Mouse (Mus musculus) heart, adult 8-10 months (tissue): ENCODE data around the gene Pcdh15. TPM values are rescaled to one million over a fixed set of nuclear protein-coding genes. Genes with fewer than 3 reads are reported as not detected.
A peak's percentile ranks its signal among the peaks of the same experiment; 100 is the strongest.

ENCODE experiments used
- DNase-seq: peaks from one replicate; pipeline ENCODE4 v3.0.0; 2022; ENCODE audit warnings: low spot score
- total RNA-seq, 4 experiments: library from RNA; stranded (reverse); gene quantifications; 2 replicates each; pipeline ENCODE4 v1.2.4; 2022

The Pcdh15 gene
- total RNA-seq = 1 to 10 TPM in 1 of 4 experiments, under 1 TPM in 3; 0.69 to 1.2 (median 0.92) TPM

GRCm38 (mm10) chr10:73098966-73099845 is at the start of gene Pcdh15:
Pcdh15 (plus strand) TSS chr10:73099342.
- DNase-seq = no peak

DNA sequence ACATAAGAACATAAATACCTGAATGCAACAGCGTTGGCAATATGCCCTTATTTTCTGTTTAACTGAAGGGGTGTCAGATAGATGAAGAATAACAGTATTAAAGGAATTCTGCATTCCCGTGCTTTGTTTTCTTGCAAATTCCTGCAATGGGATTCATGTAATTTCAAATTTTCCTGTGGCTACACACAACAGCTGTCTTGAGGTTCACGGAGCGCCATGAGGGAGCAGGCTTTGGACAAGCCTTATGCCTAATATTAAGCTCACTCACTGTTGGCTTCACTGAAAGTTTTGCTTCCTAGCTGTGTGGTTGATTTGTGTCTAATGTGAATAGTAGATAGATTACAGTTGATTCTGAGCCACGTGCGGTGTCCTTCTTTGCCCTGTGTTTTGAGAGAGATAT is 47.1 kb upstream of the Pcdh15 start:
- DNase-seq = no peak

GRCm38 (mm10) chr10:73059726-73060230 is 39.4 kb upstream of the Pcdh15 start:
- no peak for DNase-seq

DNA sequence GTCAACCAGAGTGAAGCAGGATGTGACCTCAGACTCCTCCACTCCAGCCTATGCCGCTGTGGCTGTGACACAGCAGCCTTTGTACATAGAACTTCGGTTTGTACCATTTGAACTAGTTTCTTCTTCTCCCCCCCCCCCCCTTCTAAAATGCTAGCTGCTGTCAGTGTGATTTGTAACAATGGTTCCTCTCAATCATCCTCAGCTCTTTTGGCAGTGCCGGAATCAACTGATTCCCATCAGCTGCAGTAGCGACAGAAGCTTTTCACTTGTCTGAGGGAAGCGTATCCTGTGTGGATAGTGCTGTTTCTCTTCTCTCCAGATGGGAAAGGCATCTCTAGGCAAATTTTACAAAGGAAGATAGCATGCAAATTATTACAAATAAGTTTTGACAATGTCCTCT is 12.4 kb upstream of the Pcdh15 start:
- DNase-seq = no peak

DNA sequence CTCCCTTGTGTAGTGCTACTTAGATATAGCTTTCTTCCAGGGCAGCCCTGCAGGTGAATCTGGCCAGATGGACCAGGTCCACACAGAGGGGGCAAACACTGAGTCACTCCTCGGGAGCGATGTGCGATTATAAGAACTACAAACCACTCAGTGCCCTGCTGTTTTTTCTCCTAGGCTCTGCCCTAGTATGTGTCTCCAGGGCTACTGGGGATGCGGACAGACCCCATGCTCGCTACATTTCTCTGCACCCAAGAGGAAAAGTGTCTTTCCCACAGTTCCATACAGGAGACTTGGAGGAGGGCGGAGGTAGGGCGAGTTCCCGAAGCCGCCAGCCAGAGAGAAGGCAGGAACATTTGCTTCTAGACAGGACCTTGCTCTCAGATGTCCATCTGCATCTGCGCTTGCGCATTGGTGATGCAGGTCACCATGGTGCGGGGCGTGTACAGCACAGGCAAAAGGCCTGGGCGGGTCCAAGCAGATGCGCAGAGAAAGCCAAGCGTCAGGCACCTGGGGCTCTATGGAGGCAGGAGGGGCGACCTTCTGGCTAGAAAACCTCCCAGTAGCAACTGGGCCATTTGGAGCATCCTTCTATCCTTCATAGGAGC is 2.5 kb upstream of the Pcdh15 start:
- no peak for DNase-seq

DNA sequence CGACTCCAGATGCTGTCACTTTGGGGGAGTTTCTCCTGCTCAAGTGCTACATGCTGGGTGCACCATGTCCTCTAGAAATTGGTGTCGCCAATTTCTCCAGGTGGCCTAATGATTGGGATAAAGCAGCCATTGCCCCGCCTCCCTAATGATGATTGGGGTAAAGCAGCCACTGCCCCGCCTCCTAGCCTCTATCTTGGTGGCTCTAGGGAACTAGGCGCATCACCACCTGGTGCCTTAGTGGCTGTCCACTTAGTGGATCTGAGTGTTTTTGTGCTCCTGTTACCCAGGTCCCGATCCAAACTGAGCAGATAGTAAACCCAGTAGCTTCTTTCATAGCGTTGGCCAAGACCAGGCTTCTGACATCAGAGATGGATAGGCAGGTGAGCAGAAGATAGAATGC is 2.0 kb upstream of the Pcdh15 start:
- DNase-seq = no peak

DNA sequence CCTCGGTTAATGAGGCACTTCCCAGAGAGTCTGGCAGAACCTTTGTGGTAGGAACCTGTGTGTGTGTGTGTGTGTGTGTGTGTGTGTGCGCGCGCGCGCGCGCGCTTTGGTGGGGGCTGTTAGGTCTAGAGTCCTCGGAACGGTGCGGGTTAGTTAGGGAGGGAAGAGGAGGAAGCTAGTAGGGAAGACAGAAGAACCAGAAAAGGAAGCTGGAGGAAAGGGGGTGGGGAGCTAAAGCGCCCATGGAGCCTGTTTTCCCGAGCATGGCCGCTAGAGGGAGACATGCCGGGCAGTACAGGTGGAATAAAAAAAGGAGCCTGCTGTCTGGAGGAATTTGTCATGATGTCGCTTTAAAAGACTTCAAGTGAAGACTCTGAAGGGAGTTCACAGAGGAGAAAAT is 1.2 kb upstream of the Pcdh15 start:
- DNase-seq = peak; percentile 8

- no peak for DNase-seq
Measured at GRCm38 (mm10) chr10:73099846-73100241, 702 bp downstream of the Pcdh15 start.

- no peak for DNase-seq
Measured at GRCm38 (mm10) chr10:73103383-73103994, 4.3 kb downstream of the Pcdh15 start.

GRCm38 (mm10) chr10:73105893-73106292 is 6.8 kb downstream of the Pcdh15 start:
- no peak for DNase-seq

GRCm38 (mm10) chr10:73137985-73138384 is 38.8 kb downstream of the Pcdh15 start:
- DNase-seq = no peak

- DNase-seq = no peak
Measured at GRCm38 (mm10) chr10:73147543-73147942, 48.4 kb downstream of the Pcdh15 start.

- DNase-seq = peak; percentile 13
Measured at GRCm38 (mm10) chr10:73147978-73148377, 48.8 kb downstream of the Pcdh15 start.

- DNase-seq = no peak
Measured at GRCm38 (mm10) chr10:73154544-73154943, 55.4 kb downstream of the Pcdh15 start.

DNA sequence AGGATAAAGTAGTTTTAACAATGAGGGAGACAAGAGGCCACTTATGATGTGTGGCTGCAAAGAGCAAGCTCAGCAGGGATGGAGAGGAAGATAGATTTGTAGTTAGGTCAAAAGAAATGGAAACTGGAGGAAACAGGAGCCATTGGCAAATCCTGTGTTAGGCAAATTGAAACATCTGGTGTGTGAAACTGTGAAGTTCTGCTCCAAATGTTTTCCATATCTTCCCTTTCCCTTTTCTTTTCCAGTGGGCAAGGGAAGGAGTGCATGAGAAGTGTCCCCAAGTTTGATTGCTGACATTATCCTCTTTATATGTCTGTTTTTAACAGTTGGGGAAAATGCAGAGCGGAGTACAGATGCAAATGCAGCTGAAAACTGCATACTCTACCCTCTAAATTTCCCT is 62.6 kb downstream of the Pcdh15 start:
- no peak for DNase-seq

DNA sequence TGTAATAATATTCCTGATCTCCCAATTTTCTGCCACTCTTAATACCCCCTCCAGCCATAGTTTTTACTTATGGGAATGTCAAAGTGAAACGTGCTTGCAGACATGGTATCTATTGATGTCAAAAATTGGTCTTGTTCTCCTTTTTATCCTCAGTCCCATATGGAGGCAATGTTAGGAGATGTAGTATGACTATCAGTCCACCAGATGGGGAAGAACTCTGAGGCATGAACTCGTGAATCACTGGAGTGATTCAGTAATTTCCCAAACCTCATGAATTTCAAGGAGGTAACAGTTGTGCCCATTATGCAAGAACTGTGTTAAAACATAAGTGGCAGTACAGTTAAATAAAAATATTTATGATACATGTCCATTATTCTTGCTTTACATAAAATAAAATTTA is 116.9 kb downstream of the Pcdh15 start:
- DNase-seq = no peak

GRCm38 (mm10) chr10:73242294-73242693 is 143.2 kb downstream of the Pcdh15 start:
- DNase-seq = no peak

- no peak for DNase-seq
Measured at GRCm38 (mm10) chr10:73280438-73280837, 181.3 kb downstream of the Pcdh15 start.

DNA sequence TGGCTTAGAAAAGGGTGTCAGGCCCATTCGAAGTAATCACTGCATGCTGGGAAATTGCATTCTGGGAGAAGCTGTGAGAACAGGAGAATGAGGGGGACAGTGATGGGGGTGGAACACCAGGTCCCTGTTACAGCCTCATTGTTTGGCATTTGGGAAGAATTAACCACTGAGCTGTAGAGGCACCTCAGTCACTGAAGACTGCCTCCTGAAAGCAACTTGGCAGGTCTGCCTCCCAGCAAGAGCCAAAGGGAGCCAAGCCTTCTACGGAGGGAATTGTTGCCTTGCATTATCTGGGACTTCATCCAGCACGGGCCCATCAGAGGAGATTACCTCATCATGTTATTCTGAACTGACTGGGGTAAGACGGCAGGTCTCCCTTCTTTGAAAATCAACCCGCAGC is 197.3 kb downstream of the Pcdh15 start:
- DNase-seq = peak; percentile 34

DNA sequence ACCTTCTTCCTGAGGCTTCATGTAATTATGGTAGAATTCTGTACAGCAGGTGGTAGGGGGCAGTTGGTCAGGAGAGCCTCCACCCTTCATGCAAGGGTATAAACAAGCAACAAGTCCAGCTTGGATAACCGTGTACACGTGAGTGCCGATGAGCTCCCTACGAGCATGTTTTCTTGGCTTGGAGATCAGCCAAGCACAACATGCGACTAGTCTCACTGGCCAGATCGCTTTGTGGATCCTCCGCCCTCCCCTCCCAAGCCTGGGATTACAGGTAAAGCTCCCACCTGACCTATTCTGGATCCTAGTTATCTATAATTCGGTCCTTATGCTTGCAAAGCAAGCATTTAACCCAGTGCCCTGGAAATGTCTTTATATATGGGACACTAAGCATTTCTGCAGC is 202.8 kb downstream of the Pcdh15 start:
- DNase-seq = no peak

GRCm38 (mm10) chr10:73306677-73307076 is 207.5 kb downstream of the Pcdh15 start:
- DNase-seq = no peak

- DNase-seq = no peak
Measured at GRCm38 (mm10) chr10:73326861-73327260, 227.7 kb downstream of the Pcdh15 start.

DNA sequence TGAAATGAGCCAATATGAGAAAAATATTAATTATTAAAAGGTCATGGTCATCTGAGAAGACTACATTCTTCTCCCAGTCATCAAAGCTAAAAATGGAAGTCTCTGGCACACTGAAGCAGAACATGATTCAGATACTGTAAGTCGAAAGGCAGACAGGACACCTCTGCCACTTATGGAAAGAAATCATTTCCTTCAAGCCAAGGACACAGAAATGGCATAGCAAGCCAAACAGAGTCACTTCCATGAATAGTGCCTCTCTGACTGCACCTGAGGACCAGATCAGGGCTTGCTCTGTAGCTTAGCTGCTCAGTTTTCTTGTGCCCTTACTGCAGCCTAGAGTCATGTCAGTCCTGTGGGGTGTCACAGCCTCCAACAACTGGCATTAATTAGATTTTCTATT is 234.3 kb downstream of the Pcdh15 start:
- DNase-seq = peak; percentile 29
